14 mouse cellular contexts compared by ENCODE assay signal in the genomic region with DNA sequence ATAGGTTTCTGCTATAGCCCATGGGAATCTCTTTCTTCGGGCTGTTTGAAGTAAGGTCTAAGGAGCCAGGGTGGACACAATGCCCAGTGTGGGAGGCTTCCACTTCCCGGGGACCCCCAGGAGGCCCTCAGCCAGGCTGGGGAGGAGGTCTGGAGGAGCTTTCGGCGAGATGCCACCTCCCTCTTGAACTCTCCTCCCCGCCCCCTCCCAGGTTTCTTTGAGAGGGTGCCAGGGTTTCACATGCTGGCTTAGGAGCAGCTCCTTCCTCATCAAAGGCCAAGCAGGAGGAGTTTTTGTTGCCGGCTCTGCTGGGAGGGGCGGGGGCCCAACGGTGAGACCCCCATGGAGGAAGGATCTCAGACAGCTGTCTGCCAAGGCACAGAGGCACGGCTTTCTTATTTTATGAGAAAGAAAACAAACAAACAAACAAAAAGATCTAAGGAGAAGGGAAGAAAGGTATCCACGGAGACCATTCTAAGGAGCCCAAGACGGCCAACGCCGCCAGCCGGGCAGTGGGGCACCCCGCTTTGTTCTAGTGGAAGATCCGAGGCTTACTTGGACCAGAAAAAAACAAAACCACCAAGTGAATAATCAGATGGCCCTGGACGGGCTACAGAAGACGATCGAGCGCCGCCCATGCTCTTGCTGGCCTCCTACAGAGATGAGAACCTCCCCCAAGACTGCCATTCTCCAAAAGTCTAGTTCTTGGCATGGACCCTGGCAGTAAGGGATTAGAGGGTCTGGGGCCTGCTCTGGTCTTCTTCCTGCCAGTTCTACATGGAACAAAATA.
DNase-seq lines count a peak whose midpoint lies in the region; ATAC-seq lines count a peak whose summit lies in the region.
"Had no signal": no experiment of that assay in that cellular context is flagged by ENCODE, and none has a peak within 500 bp of the region (broad histone marks: within the 10 kb centered on the region; RNA-seq: fewer than 3 reads in every experiment).

No protein-coding gene starts in this region.

- no peaks in the 10 kb centered on the region for H3K36me3 ChIP-seq in forebrain, embryonic 13.5 days (ENCODE audit: poor library complexity, severe bottlenecking)
- H3K36me3 ChIP-seq in hindbrain, embryonic 16.5 days (ENCODE audit: control insufficient read depth, insufficient read depth, low read length), result no peaks in the 10 kb centered on the region
- H3K36me3 ChIP-seq in neural tube, embryonic 13.5 days, result no peaks in the 10 kb centered on the region
- H3K36me3 ChIP-seq in heart, embryonic 11.5 days (ENCODE audit: control insufficient read depth, insufficient read depth, low read length), result no peaks in the 10 kb centered on the region
- H3K36me3 ChIP-seq: liver, embryonic 15.5 days had no signal

- H3K27ac ChIP-seq in forebrain, embryonic 13.5 days, result peak overlapping the region; percentile 59
- peak overlapping the region; percentile 39; the same call in 1 of the 2 replicates for H3K27ac ChIP-seq in hindbrain, embryonic 16.5 days (ENCODE audit: low read depth, low read length)
- H3K27ac ChIP-seq in neural tube, embryonic 13.5 days (replicated peaks), result peak overlapping the region; percentile 54
- no peak overlapping the region for H3K27ac ChIP-seq in heart, embryonic 11.5 days (ENCODE audit: low read depth, low read length)
- H3K27ac ChIP-seq: left cerebral cortex, adult 2 months; liver, embryonic 15.5 days had no signal

- no peak overlapping the region for H3K9ac ChIP-seq in forebrain, embryonic 13.5 days
- H3K9ac ChIP-seq in hindbrain, embryonic 16.5 days (ENCODE audit: low read depth, low read length), result no peak overlapping the region
- H3K9ac ChIP-seq in neural tube, embryonic 13.5 days, result no peak overlapping the region
- H3K9ac ChIP-seq in heart, embryonic 11.5 days (ENCODE audit: low read depth, low read length), result no peak overlapping the region
- H3K9ac ChIP-seq: liver, embryonic 15.5 days had no signal

- H3K4me2 ChIP-seq in forebrain, embryonic 13.5 days, result peak overlapping the region; percentile 25; the same call in 1 of the 2 replicates
- peak overlapping the region; percentile 17; the same call in 1 of the 2 replicates for H3K4me2 ChIP-seq in hindbrain, embryonic 16.5 days (ENCODE audit: low read length)
- H3K4me2 ChIP-seq in neural tube, embryonic 13.5 days, result no peak overlapping the region
- H3K4me2 ChIP-seq in heart, embryonic 11.5 days, result no peak overlapping the region
- H3K4me2 ChIP-seq: liver, embryonic 15.5 days had no signal

- WGBS in forebrain, embryonic 13.5 days, result 14% methylated on average over 21 of the region's 21 CpGs
- WGBS in hindbrain, embryonic 16.5 days, result 15% methylated on average over 21 of the region's 21 CpGs
- WGBS in neural tube, embryonic 13.5 days, result 14% methylated on average over 21 of the region's 21 CpGs
- WGBS in heart, embryonic 11.5 days (ENCODE audit: insufficient replicate concordance), result 62% methylated on average over 21 of the region's 21 CpGs

- no peaks in the 10 kb centered on the region for H3K9me3 ChIP-seq in forebrain, embryonic 13.5 days (replicated peaks)
- H3K9me3 ChIP-seq in hindbrain, embryonic 16.5 days (ENCODE audit: control insufficient read depth, low read length), result no peaks in the 10 kb centered on the region
- no peaks in the 10 kb centered on the region for H3K9me3 ChIP-seq in neural tube, embryonic 13.5 days
- no peaks in the 10 kb centered on the region for H3K9me3 ChIP-seq in heart, embryonic 11.5 days (replicated peaks; ENCODE audit: control insufficient read depth, low read length)
- H3K9me3 ChIP-seq: liver, embryonic 15.5 days; megakaryocyte, embryonic 14.5 days had no signal

- H3K27me3 ChIP-seq in forebrain, embryonic 13.5 days, result peaks cover 3% of the 10 kb centered on the region; the same call in 1 of the 2 replicates
- no peaks in the 10 kb centered on the region for H3K27me3 ChIP-seq in hindbrain, embryonic 16.5 days (replicated peaks; ENCODE audit: control insufficient read depth, insufficient read depth, low read length)
- no peaks in the 10 kb centered on the region for H3K27me3 ChIP-seq in neural tube, embryonic 13.5 days
- H3K27me3 ChIP-seq in heart, embryonic 11.5 days (ENCODE audit: control insufficient read depth, insufficient read depth, low read length), result no peaks in the 10 kb centered on the region
- H3K27me3 ChIP-seq: liver, embryonic 15.5 days; megakaryocyte, embryonic 14.5 days had no signal

- peaks cover 70% of the 10 kb centered on the region for H3K4me1 ChIP-seq in forebrain, embryonic 13.5 days
- H3K4me1 ChIP-seq in hindbrain, embryonic 16.5 days (ENCODE audit: control insufficient read depth, insufficient read depth, low read depth, low read length), result peaks cover 29% of the 10 kb centered on the region
- peaks cover 45% of the 10 kb centered on the region for H3K4me1 ChIP-seq in neural tube, embryonic 13.5 days (replicated peaks)
- 0 out of 2 replicates have a peak, but pooled peaks cover 3% of the 10 kb centered on the region for H3K4me1 ChIP-seq in heart, embryonic 11.5 days (ENCODE audit: control insufficient read depth, insufficient read depth, low read length)
- H3K4me1 ChIP-seq: liver, embryonic 15.5 days; megakaryocyte, embryonic 14.5 days had no signal

- peak; percentile 14 to 31 for DNase-seq in frontal cortex, adult 2 months (ENCODE audit: extremely low spot score in 1 of 2, low spot score in 1 of 2)
- DNase-seq in spleen, postnatal 14 days (ENCODE audit: low spot score in 2 of 2), result no peak
- DNase-seq in heart, postnatal 14 days, result no peak
- DNase-seq: adrenal gland, postnatal 36 days; kidney, adult 11 months; thymus, postnatal 4 days had no signal

- no peak overlapping the region for H3K4me3 ChIP-seq in forebrain, embryonic 13.5 days
- H3K4me3 ChIP-seq in hindbrain, embryonic 16.5 days (ENCODE audit: low read length), result no peak overlapping the region
- no peak overlapping the region for H3K4me3 ChIP-seq in neural tube, embryonic 13.5 days
- no peak overlapping the region for H3K4me3 ChIP-seq in heart, embryonic 11.5 days (ENCODE audit: low read depth, low read length)
- H3K4me3 ChIP-seq: left cerebral cortex, adult 2 months; liver, embryonic 15.5 days; megakaryocyte, embryonic 14.5 days had no signal

- no peak for ATAC-seq in frontal cortex, adult (ENCODE audit: low TSS enrichment)
- ATAC-seq in forebrain, embryonic 13.5 days, result no peak
- ATAC-seq in hindbrain, embryonic 16.5 days, result peak; percentile 80
- ATAC-seq in neural tube, embryonic 13.5 days (ENCODE audit: low read depth), result peak; percentile 52
- ATAC-seq in heart, embryonic 11.5 days (replicated peaks; ENCODE audit: insufficient number of reproducible peaks, low FRiP score, low TSS enrichment), result no peak

- intact Hi-C loops in heart, postnatal 14 days (cut with DNase I), result no loop called here

Comparison
In these comparisons a context has a peak if more than half of its experiments do, and no peak if none do; other contexts are left out.
1. DNase-seq: peak in frontal cortex, adult 2 months (2 of 2); none in spleen, postnatal 14 days (0 of 2) and heart, postnatal 14 days (0 of 2).
2. ATAC-seq: peak in hindbrain, embryonic 16.5 days (single experiment) and neural tube, embryonic 13.5 days (single experiment); none in frontal cortex, adult (single experiment), forebrain, embryonic 13.5 days (single experiment) and heart, embryonic 11.5 days (single experiment).
3. H3K4me2 ChIP-seq: peak in forebrain, embryonic 13.5 days (single experiment) and hindbrain, embryonic 16.5 days (single experiment); none in neural tube, embryonic 13.5 days (single experiment) and heart, embryonic 11.5 days (single experiment).